8 mouse cellular contexts compared by ENCODE assay signal in the genomic region with DNA sequence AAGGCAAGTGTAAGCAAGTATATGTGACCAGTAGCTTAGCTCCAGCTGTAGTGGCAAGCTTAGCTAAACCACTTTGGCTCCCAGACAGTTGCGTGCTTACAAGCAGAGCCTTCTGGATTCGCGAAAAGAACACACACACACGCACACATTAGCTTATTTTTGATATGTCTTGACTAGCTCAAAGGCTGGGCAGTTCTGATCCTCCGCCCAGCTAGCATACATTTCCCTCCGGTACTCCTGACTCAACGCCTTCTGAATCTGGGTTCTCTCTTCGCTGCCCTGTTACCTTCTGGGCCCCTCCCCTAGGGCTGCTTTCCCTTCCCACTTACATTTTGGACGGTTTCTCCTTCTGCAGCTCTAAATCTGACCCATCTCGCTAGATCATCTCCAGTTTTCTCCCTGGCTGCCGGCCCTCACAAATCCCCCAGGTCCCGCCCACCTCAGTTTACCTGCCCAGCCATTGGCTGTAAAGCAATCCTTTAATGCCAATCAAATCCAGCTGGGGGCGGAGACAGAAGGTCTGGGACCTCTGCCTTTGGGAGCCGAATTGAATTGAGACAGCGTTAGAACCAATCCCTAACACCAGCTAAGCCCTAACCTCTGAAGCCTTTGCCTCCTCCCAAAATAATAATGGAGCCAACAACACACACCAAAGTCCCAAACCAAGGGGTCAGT. TPM values are rescaled to one million over a fixed set of nuclear protein-coding genes. Genes with fewer than 3 reads are reported as not detected.
A peak's percentile ranks its signal among the peaks of the same experiment; 100 is the strongest.
DNase-seq lines count a peak whose midpoint lies in the region; ATAC-seq and TF ChIP-seq lines count a peak whose summit lies in the region.

No protein-coding gene starts in this region.

- H3K4me2 ChIP-seq in heart, postnatal 0 days (ENCODE audit: low read depth, low read length), result peak overlapping the region; percentile 56
- H3K4me2 ChIP-seq in midbrain, embryonic 12.5 days (replicated peaks), result peak overlapping the region; percentile 51

- ATAC-seq in heart, postnatal 0 days (ENCODE audit: insufficient read depth, low read depth), result peak; percentile 73
- peak; percentile 85 for ATAC-seq in midbrain, embryonic 12.5 days (ENCODE audit: low FRiP score, low read depth)
- ATAC-seq in megakaryocyte-erythroid progenitor cell, adult 5-6 weeks (replicated peaks; ENCODE audit: low FRiP score, low TSS enrichment, poor library complexity, severe bottlenecking), result no peak

- no peak for TF ChIP-seq CTCF in heart, postnatal 0 days (IDR thresholded peaks at IDR 0.05; ENCODE audit: low read depth)

- TF ChIP-seq EP300 in heart, postnatal 0 days (IDR thresholded peaks at IDR 0.05; ENCODE audit: low read depth), result no peak

- no peaks in the 10 kb centered on the region for H3K36me3 ChIP-seq in heart, postnatal 0 days (replicated peaks; ENCODE audit: control insufficient read depth, insufficient read depth, low read length)
- H3K36me3 ChIP-seq in midbrain, embryonic 12.5 days, result no peaks in the 10 kb centered on the region

- H3K9me3 ChIP-seq in heart, postnatal 0 days (replicated peaks; ENCODE audit: control insufficient read depth, low read length), result 0 out of 2 replicates have a peak, but pooled peaks cover 4% of the 10 kb centered on the region
- H3K9me3 ChIP-seq in midbrain, embryonic 12.5 days, result no peaks in the 10 kb centered on the region

- H3K27me3 ChIP-seq in heart, postnatal 0 days (ENCODE audit: control insufficient read depth, insufficient read depth, low read length), result peaks cover 37% of the 10 kb centered on the region
- peaks cover 51% of the 10 kb centered on the region for H3K27me3 ChIP-seq in midbrain, embryonic 12.5 days

- no peaks in the 10 kb centered on the region for H3K4me1 ChIP-seq in heart, postnatal 0 days (ENCODE audit: control insufficient read depth, insufficient read depth)
- peaks cover 15% of the 10 kb centered on the region for H3K4me1 ChIP-seq in midbrain, embryonic 12.5 days

- DNase-seq in thymus, postnatal 0 days (ENCODE audit: low spot score), result peak; percentile 54
- no peak for DNase-seq in thymus, postnatal 36 days
- DNase-seq in cerebellum, postnatal 36 days, result peak; percentile 81 to 82
- peak; percentile 43 for DNase-seq in heart, postnatal 0 days (ENCODE audit: low spot score)
- peak; percentile 53 to 77 for DNase-seq in kidney, postnatal 36 days
- no peak for DNase-seq in right cerebral cortex, postnatal 14 days

- H3K4me3 ChIP-seq in heart, postnatal 0 days (ENCODE audit: low read depth, low read length), result peak overlapping the region; percentile 29
- H3K4me3 ChIP-seq in midbrain, embryonic 12.5 days, result peak overlapping the region; percentile 34

- WGBS in heart, postnatal 0 days, result 6% methylated on average over 15 of the region's 15 CpGs
- WGBS in midbrain, embryonic 12.5 days, result 5% methylated on average over 15 of the region's 15 CpGs

- no peak overlapping the region for H3K9ac ChIP-seq in heart, postnatal 0 days (replicated peaks; ENCODE audit: low read depth, low read length)
- H3K9ac ChIP-seq in midbrain, embryonic 12.5 days (replicated peaks), result peak overlapping the region; percentile 37

- H3K27ac ChIP-seq in heart, postnatal 0 days (ENCODE audit: low read depth), result no peak overlapping the region
- H3K27ac ChIP-seq in midbrain, embryonic 12.5 days (replicated peaks), result no peak overlapping the region

RNA-seq across cellular contexts. Expression of gene Slc9a3r1, which starts 11.2 kb away (rescaled TPM):
- 255 and 279 TPM in 2 replicates for polyA plus RNA-seq in thymus, postnatal 0 days (2015; fragmentation: Nextera tagmentation; extraction: Ambion mirVana)
- 11.3 and 13.6 TPM in 2 replicates for total RNA-seq in heart, postnatal 0 days (2014; rRNA removed; ENCODE audit: low replicate concordance)
- 12.3 and 14.2 TPM in 2 replicates for polyA plus RNA-seq in heart, postnatal 0 days (2015; fragmentation: Nextera tagmentation; extraction: Ambion mirVana)
- 34.3 and 34.6 TPM in 2 replicates for polyA plus RNA-seq in midbrain, embryonic 12.5 days (2016; fragmentation: Nextera tagmentation; extraction: Ambion mirVana)
- 20.4 and 22.2 TPM in 2 replicates for total RNA-seq in megakaryocyte-erythroid progenitor cell, adult 5-6 weeks (2014; fragmentation: Nextera tagmentation)
- total RNA-seq in megakaryocyte-erythroid progenitor cell, adult 5-6 weeks (2017), result 25.9 and 28.3 TPM in 2 replicates

RNA-seq across cellular contexts. Expression of gene Cd300lf, which starts 18.1 kb away (rescaled TPM):
- 0.76 and 2.0 TPM in 2 replicates for polyA plus RNA-seq in thymus, postnatal 0 days (2015; fragmentation: Nextera tagmentation; extraction: Ambion mirVana)
- total RNA-seq in heart, postnatal 0 days (2014; rRNA removed; ENCODE audit: low replicate concordance), result 0.15 and 3.3 TPM in 2 replicates
- polyA plus RNA-seq in heart, postnatal 0 days (2015; fragmentation: Nextera tagmentation; extraction: Ambion mirVana), result 0.63 and 0.96 TPM in 2 replicates
- polyA plus RNA-seq in midbrain, embryonic 12.5 days (2016; fragmentation: Nextera tagmentation; extraction: Ambion mirVana), result 0.15 and 0.24 TPM in 2 replicates
- 2.1 TPM in 1 of 2 replicates, not detected in the other for total RNA-seq in megakaryocyte-erythroid progenitor cell, adult 5-6 weeks (2014; fragmentation: Nextera tagmentation)
- 1.0 and 3.4 TPM in 2 replicates for total RNA-seq in megakaryocyte-erythroid progenitor cell, adult 5-6 weeks (2017)

RNA-seq across cellular contexts. Expression of gene Tmem104, which starts 35.4 kb away (rescaled TPM):
- polyA plus RNA-seq in thymus, postnatal 0 days (2015; fragmentation: Nextera tagmentation; extraction: Ambion mirVana), result 8.6 and 10.8 TPM in 2 replicates
- total RNA-seq in heart, postnatal 0 days (2014; rRNA removed; ENCODE audit: low replicate concordance), result 4.1 and 9.0 TPM in 2 replicates
- polyA plus RNA-seq in heart, postnatal 0 days (2015; fragmentation: Nextera tagmentation; extraction: Ambion mirVana), result 6.0 and 6.4 TPM in 2 replicates
- polyA plus RNA-seq in midbrain, embryonic 12.5 days (2016; fragmentation: Nextera tagmentation; extraction: Ambion mirVana), result 7.9 and 9.2 TPM in 2 replicates
- 5.0 and 10.1 TPM in 2 replicates for total RNA-seq in megakaryocyte-erythroid progenitor cell, adult 5-6 weeks (2014; fragmentation: Nextera tagmentation)
- total RNA-seq in megakaryocyte-erythroid progenitor cell, adult 5-6 weeks (2017), result 1.8 and 7.9 TPM in 2 replicates

RNA-seq across cellular contexts. Expression of gene Nat9, which starts 35.8 kb away (rescaled TPM):
- 19.3 and 20.1 TPM in 2 replicates for polyA plus RNA-seq in thymus, postnatal 0 days (2015; fragmentation: Nextera tagmentation; extraction: Ambion mirVana)
- 7.7 and 8.0 TPM in 2 replicates for total RNA-seq in heart, postnatal 0 days (2014; rRNA removed; ENCODE audit: low replicate concordance)
- 21.1 and 21.6 TPM in 2 replicates for polyA plus RNA-seq in heart, postnatal 0 days (2015; fragmentation: Nextera tagmentation; extraction: Ambion mirVana)
- 18.5 and 19.2 TPM in 2 replicates for polyA plus RNA-seq in midbrain, embryonic 12.5 days (2016; fragmentation: Nextera tagmentation; extraction: Ambion mirVana)
- total RNA-seq in megakaryocyte-erythroid progenitor cell, adult 5-6 weeks (2014; fragmentation: Nextera tagmentation), result 15.0 and 24.9 TPM in 2 replicates
- total RNA-seq in megakaryocyte-erythroid progenitor cell, adult 5-6 weeks (2017), result 19.4 and 51.5 TPM in 2 replicates

Comparison
In these comparisons a context has a peak if more than half of its experiments do, and no peak if none do; other contexts are left out.
1. DNase-seq: peak in thymus, postnatal 0 days (single experiment), cerebellum, postnatal 36 days (2 of 2), heart, postnatal 0 days (single experiment) and kidney, postnatal 36 days (2 of 2); none in thymus, postnatal 36 days (0 of 2) and right cerebral cortex, postnatal 14 days (single experiment).